Mouse (Mus musculus): ENCODE data around the gene Rassf6. TPM values are rescaled to one million over a fixed set of nuclear protein-coding genes. Genes with fewer than 3 reads are reported as not detected.
A peak's percentile ranks its signal among the peaks of the same experiment; 100 is the strongest.

Rassf6 gene
- total and polyA plus RNA-seq, 2 experiments from 2014 or later = 0.76 to 1.2 TPM

DNA sequence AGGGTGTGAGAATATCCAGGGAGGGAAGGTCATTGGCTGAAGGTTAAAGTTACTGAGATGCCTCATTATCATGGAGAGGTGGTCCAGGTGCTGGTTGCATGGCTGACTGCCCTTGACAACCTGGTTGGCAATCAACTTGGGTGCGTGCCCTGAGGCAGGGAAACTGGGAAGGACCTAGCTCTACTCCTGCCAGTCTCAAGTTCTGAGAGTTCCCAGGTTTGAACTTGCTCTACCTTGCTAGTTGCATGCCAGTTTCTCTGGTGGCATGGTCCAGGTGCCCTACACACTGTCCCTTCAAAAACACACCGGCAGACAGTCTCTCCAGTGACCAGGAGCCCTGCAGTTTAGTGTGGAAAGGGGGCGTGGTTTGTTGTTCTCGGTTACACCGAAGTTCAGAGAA lies 7.0 kb upstream of the Rassf6 start:
- Histone ChIP-seq H3K4me2 (ENCODE audit: low read depth) (no peak overlapping the region), H3K9ac (no peak overlapping the region), H3K36me3 (ENCODE audit: insufficient read depth) (no peaks in the 10 kb centered on the region), H3K9me3 (ENCODE audit: low read length) (no peaks in the 10 kb centered on the region), H3K4me3 (ENCODE audit: low read depth, low read length) (no peak overlapping the region), H3K4me1 (ENCODE audit: insufficient read depth) (no peaks in the 10 kb centered on the region), H3K27me3 (ENCODE audit: insufficient read depth, low read length) (no peaks in the 10 kb centered on the region), H3K27ac (ENCODE audit: low read depth, low read length) (no peak overlapping the region)
- no peak for TF ChIP-seq CTCF (IDR thresholded peaks at IDR 0.05; ENCODE audit: low read depth)
- no peak for DNase-seq
- WGBS = 86% methylated on average over 5 of the region's 5 CpGs
- ATAC-seq = no peak

DNA sequence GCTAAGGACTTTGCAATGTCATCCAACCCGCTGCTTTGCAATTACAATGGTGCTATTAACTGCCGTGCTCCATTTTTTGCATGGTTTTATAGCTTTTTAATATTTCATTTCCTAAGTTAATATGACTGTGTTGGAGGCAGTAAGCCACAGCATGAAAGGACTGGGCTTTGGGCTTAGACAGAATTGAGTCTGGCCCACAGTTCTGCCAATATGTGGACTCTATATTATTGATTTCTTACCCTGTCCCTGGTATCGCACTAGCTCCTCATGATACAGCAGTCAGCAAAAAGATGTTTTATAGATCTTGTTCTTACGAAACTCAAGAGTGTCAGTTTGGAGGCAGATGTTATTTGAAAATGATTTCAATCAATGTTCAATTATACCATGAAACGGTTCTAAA lies 5.9 kb upstream of the Rassf6 start:
- H3K9ac ChIP-seq = no peak overlapping the region
- no peak for ATAC-seq
- H3K9me3 ChIP-seq (ENCODE audit: low read length) = no peaks in the 10 kb centered on the region

DNA sequence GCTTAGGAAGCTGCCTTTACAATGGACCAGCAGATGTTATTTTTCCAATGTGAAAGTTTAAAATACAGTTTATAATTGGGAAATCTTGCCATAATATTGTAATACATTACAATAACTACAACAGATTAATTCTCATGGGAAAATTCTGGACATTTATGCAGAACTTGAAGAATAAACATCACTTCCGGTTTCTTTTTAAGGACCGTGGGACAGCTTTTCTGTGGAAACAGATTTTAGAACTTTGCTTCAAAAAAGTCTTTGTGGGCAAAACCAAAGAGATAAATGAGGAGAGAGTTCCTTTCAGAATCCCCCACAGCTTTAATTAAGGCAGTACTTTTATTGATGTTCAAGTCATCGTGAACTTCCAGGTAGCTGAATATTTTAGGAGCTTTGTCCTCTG lies 5.1 kb upstream of the Rassf6 start:
- no peak for ATAC-seq
- H3K4me1 ChIP-seq (ENCODE audit: insufficient read depth) = no peaks in the 10 kb centered on the region
- no peak for DNase-seq
- no peaks in the 10 kb centered on the region for H3K27me3 ChIP-seq (ENCODE audit: insufficient read depth, low read length)
- no peaks in the 10 kb centered on the region for H3K36me3 ChIP-seq (ENCODE audit: insufficient read depth)
- H3K4me2 ChIP-seq (ENCODE audit: low read depth) = no peak overlapping the region
- no peak overlapping the region for H3K9ac ChIP-seq
- no peak overlapping the region for H3K4me3 ChIP-seq (ENCODE audit: low read depth, low read length)
- no peak for TF ChIP-seq CTCF (IDR thresholded peaks at IDR 0.05; ENCODE audit: low read depth)
- WGBS = 52% methylated on average over 3 of the region's 3 CpGs
- H3K9me3 ChIP-seq (ENCODE audit: low read length) = no peaks in the 10 kb centered on the region
- no peak overlapping the region for H3K27ac ChIP-seq (ENCODE audit: low read depth, low read length)

More for the DNA sequence above, 5.9 kb upstream of the Rassf6 start:
- Histone ChIP-seq H3K36me3 (ENCODE audit: insufficient read depth) (no peaks in the 10 kb centered on the region), H3K4me2 (ENCODE audit: low read depth) (no peak overlapping the region), H3K27ac (ENCODE audit: low read depth, low read length) (no peak overlapping the region), H3K4me3 (ENCODE audit: low read depth, low read length) (no peak overlapping the region), H3K4me1 (ENCODE audit: insufficient read depth) (no peaks in the 10 kb centered on the region), H3K27me3 (ENCODE audit: insufficient read depth, low read length) (no peaks in the 10 kb centered on the region)
- TF ChIP-seq CTCF (IDR thresholded peaks at IDR 0.05; ENCODE audit: low read depth) = no peak
- DNase-seq = no peak
- WGBS = 90% methylated on average over 5 of the region's 5 CpGs

DNA sequence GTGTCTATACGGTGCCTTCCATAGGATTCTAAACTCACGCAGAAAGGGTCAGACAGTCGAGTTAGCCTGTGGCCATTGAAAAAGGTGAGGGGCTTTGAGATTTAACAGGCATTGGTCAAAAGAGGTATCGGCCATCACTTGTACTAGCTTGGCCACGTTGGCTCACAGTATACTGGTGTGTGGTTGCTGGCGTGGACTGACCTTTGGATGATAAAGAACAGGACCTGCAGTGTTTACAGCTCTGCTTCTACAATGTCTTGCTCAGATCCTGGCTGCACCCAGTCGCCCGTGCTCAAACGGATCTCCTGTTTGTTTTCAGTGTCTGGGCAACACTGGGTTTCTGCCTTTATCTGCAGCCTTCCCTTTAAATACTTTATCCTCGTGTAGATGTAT lies 757 bp upstream of the Rassf6 start:
- H3K9ac ChIP-seq = no peak overlapping the region
- H3K4me3 ChIP-seq (ENCODE audit: low read depth, low read length) = no peak overlapping the region
- H3K4me2 ChIP-seq (ENCODE audit: low read depth) = no peak overlapping the region
- H3K4me1 ChIP-seq (ENCODE audit: insufficient read depth) = no peaks in the 10 kb centered on the region
- TF ChIP-seq CTCF (IDR thresholded peaks at IDR 0.05; ENCODE audit: low read depth) = no peak
- ATAC-seq = no peak
- no peaks in the 10 kb centered on the region for H3K9me3 ChIP-seq (ENCODE audit: low read length)
- WGBS = 73% methylated on average over 10 of the region's 10 CpGs
- H3K36me3 ChIP-seq (ENCODE audit: insufficient read depth) = no peaks in the 10 kb centered on the region
- DNase-seq = no peak
- H3K27ac ChIP-seq (ENCODE audit: low read depth, low read length) = no peak overlapping the region
- H3K27me3 ChIP-seq (ENCODE audit: insufficient read depth, low read length) = no peaks in the 10 kb centered on the region

DNA sequence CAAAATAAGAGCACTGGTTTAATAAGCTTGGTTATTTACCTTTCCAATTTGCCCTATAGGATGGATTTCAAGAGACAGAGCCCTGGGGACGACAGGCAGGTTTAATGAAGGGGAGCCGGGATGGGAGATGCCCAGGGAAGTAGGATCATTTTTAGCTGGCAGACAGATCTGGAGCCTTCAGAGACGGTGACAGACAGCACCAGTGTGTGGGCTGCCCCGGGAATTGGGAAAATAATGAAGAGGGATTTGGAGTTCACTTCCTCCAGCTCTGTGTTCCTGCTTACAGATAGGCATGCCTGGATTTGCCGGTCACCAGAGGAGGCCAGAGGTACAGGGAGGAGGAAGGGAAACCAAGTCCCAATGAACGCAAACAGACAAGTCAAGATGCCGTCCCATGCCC lies 5.6 kb downstream of the Rassf6 start:
- no peak for TF ChIP-seq CTCF (IDR thresholded peaks at IDR 0.05; ENCODE audit: low read depth)
- Histone ChIP-seq H3K9me3 (ENCODE audit: low read length) (no peaks in the 10 kb centered on the region), H3K4me2 (ENCODE audit: low read depth) (no peak overlapping the region), H3K4me1 (ENCODE audit: insufficient read depth) (no peaks in the 10 kb centered on the region), H3K27me3 (ENCODE audit: insufficient read depth, low read length) (no peaks in the 10 kb centered on the region), H3K9ac (no peak overlapping the region), H3K4me3 (ENCODE audit: low read depth, low read length) (no peak overlapping the region), H3K36me3 (ENCODE audit: insufficient read depth) (no peaks in the 10 kb centered on the region), H3K27ac (ENCODE audit: low read depth, low read length) (no peak overlapping the region)
- DNase-seq (no peak), ATAC-seq (no peak)
- 81% methylated on average over 7 of the region's 7 CpGs for WGBS

DNA sequence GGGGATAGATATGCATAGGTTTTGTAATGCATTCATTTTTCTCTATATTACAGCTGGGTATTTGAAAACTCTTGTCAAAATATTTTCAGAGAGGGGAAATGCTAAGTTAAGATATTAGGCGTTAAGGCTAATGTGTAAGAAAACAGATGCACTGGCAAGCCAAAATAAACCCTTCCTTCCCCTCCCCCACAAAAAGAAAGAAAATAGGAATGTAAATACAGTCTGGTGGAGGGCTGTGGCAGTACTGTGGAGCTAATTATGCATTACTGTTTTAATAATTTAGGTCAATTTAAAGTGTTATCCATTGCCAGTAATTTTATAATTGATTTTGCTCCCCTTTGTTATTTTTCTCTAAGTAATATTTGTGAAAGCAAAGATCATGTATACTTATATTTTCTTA lies 11.9 kb downstream of the Rassf6 start:
- H3K36me3 ChIP-seq (ENCODE audit: insufficient read depth) = no peaks in the 10 kb centered on the region
- no peak for DNase-seq
- no peaks in the 10 kb centered on the region for H3K4me1 ChIP-seq (ENCODE audit: insufficient read depth)
- H3K9me3 ChIP-seq (ENCODE audit: low read length) = no peaks in the 10 kb centered on the region
- WGBS = 50% methylated on average over 1 of the region's 1 CpGs
- H3K9ac ChIP-seq = no peak overlapping the region
- H3K4me3 ChIP-seq (ENCODE audit: low read depth, low read length) = no peak overlapping the region
- no peak overlapping the region for H3K4me2 ChIP-seq (ENCODE audit: low read depth)
- ATAC-seq = no peak
- H3K27me3 ChIP-seq (ENCODE audit: insufficient read depth, low read length) = no peaks in the 10 kb centered on the region
- TF ChIP-seq CTCF (IDR thresholded peaks at IDR 0.05; ENCODE audit: low read depth) = no peak
- no peak overlapping the region for H3K27ac ChIP-seq (ENCODE audit: low read depth, low read length)

DNA sequence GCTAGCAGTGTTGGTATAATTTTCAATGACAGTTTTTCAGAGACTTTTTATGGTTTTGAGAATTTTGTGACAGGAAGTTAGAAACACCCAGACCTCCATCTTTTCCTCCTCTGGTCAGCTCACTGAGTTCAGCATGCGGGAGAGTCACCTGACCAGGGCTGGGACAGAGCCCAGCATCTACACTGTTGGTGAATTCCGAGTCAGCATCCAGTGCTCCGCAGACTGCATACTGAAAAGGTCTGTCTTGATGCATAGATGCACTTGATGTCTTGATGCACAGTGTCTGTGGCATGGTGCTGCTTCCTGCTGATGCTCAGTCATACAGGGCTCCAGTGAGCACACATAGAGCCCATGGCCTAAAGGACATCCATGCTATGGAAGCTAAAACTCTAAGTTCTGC lies 12.4 kb downstream of the Rassf6 start:
- no peak overlapping the region for H3K4me2 ChIP-seq (ENCODE audit: low read depth)
- 67% methylated on average over 3 of the region's 3 CpGs for WGBS
- peak; percentile 16; the same call in 1 of the 2 replicates for ATAC-seq
- DNase-seq = no peak
- H3K9me3 ChIP-seq (ENCODE audit: low read length) = no peaks in the 10 kb centered on the region
- no peaks in the 10 kb centered on the region for H3K4me1 ChIP-seq (ENCODE audit: insufficient read depth)
- no peak overlapping the region for H3K9ac ChIP-seq
- no peaks in the 10 kb centered on the region for H3K36me3 ChIP-seq (ENCODE audit: insufficient read depth)
- no peak for TF ChIP-seq CTCF (IDR thresholded peaks at IDR 0.05; ENCODE audit: low read depth)
- H3K27me3 ChIP-seq (ENCODE audit: insufficient read depth, low read length) = no peaks in the 10 kb centered on the region
- no peak overlapping the region for H3K4me3 ChIP-seq (ENCODE audit: low read depth, low read length)
- no peak overlapping the region for H3K27ac ChIP-seq (ENCODE audit: low read depth, low read length)

DNA sequence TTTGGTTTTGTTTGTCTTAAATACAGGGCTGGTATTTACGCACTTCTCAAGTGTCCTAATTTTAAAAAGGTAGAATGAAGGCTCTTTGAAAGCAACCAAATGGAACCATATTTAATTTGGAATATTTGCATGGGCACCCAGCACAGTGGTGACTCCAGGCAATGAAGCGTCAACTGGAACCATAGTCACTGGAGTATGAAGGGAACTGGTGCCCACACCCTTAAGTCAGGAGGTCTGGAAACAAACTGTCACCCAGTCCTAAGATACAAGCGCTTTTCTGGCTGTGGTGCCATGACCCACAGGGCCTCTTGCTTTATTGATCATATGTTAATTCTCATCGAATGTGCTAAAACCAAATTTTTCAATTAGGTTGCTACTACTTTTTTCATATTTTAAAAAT lies 13.0 kb downstream of the Rassf6 start:
- ATAC-seq (no peak), DNase-seq (no peak)
- Histone ChIP-seq H3K4me1 (ENCODE audit: insufficient read depth) (no peaks in the 10 kb centered on the region), H3K9me3 (ENCODE audit: low read length) (no peaks in the 10 kb centered on the region), H3K27ac (ENCODE audit: low read depth, low read length) (no peak overlapping the region), H3K9ac (no peak overlapping the region), H3K27me3 (ENCODE audit: insufficient read depth, low read length) (no peaks in the 10 kb centered on the region), H3K4me3 (ENCODE audit: low read depth, low read length) (no peak overlapping the region), H3K36me3 (ENCODE audit: insufficient read depth) (no peaks in the 10 kb centered on the region), H3K4me2 (ENCODE audit: low read depth) (no peak overlapping the region)
- TF ChIP-seq CTCF (IDR thresholded peaks at IDR 0.05; ENCODE audit: low read depth) = no peak
- 93% methylated on average over 4 of the region's 4 CpGs for WGBS
